Mouse (Mus musculus) kidney, adult 8-10 months (tissue): ENCODE measurements around the gene Tfcp2.

ENCODE experiments used
- DNase-seq, 2 experiments: peaks; one replicate each; pipeline ENCODE4 v3.0.0; 2022

Gene Tfcp2

DNA sequence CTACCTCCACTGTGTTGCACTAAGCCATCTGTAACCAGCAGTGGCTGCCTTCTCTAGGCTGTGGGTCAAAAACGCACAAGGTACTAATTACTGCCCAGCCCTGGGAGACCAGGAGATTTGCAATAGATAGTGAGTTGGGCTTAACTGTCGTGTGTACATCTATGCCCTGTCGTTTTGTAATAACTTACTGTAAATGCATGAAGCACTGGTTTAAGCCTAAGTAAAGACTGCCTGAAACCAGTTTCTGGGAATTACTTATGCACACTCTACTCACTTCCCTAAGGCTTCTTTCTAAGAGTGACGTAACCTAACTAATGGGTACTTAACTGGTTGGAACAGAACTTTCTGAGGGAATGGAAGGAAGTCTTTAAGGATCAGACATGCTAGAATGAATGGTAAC is 72.9 kb downstream of the Tfcp2 start:
- no peak for DNase-seq

DNA sequence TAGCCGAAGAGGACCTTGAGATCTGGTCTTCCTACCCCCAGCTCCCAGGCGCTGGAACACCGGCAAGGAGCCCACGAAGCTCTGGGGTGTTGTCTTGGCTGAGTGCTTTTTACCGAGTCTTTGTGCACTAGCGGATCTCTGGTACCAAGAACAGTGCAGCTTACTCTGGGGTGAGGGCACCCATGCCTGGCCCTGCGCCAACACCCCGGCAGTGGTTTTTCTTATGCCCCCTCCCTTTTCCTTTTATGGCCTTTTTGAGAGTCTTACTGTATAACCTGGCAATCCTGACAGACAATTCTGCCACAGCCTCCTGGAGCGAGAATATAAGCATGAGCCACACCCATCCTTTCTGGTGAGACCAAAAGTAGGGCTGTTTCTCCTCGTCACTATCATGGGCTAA is 73.5 kb downstream of the Tfcp2 start:
- no peak for DNase-seq

DNA sequence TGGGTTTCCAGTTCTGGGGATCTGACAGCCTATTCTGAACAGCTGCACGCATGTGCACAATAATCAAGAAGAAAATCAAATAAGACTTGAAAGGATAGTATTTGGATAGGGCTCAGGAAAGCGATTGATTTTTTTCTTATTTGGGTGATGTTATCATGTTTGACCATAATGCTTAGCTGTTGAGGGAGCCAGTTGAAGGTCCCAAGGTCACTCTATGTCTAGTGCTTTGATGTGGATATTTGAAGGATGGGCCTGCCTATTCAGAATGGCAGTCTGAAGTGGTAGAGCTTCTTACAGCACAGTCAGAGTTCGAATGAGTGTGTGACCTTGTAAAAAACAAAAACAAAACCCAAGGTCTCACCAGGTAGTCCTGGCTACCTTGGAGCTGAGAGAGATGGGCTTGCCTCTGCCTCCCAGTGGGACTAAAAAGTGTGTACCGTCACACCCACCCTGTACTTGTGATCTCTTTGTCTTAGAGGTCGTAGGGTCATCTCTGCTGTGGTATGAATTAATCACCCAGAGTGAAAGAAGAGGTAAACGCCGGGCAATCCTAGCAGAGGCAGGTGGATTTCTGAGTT is 77.8 kb downstream of the Tfcp2 start:
- DNase-seq, result no peak

DNA sequence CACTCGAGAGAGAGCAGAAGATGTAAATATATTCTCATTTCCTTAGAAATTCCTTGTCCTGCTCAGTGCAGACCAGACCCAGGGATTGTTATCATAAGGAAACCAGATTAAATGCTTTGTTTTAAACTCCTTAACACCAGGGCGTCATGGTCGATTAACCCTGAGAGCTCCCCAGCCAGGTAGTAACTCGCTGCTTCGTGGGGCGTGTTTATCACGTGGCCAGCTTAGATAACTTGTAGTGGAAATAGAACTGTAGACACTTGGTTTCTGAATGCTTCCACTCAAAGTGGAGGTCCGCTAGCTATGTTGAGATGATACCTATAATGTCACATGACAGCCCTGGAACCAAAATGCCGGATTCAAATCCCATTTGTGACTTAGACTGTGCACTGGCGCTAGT is 81.8 kb downstream of the Tfcp2 start:
- peak; percentile 49 to 52 for DNase-seq

DNA sequence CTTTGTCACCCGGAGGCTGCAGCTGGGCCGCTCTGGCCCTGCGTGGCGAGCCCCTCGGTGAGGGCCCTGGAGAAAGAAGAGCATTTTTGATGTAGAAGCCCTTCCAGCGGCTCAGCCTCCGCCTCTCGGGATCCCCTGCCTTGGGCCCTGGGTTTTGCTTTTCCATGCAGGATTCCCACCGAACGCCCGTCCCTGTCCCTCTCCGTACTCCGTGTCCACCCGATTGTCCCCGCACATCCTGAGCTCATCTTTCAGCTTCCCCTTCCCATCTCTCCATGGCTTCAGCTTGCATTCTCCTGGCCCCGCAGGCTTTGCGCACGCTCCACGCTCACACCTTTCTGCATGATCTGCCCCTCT is 82.6 kb downstream of the Tfcp2 start:
- DNase-seq, result no peak

DNA sequence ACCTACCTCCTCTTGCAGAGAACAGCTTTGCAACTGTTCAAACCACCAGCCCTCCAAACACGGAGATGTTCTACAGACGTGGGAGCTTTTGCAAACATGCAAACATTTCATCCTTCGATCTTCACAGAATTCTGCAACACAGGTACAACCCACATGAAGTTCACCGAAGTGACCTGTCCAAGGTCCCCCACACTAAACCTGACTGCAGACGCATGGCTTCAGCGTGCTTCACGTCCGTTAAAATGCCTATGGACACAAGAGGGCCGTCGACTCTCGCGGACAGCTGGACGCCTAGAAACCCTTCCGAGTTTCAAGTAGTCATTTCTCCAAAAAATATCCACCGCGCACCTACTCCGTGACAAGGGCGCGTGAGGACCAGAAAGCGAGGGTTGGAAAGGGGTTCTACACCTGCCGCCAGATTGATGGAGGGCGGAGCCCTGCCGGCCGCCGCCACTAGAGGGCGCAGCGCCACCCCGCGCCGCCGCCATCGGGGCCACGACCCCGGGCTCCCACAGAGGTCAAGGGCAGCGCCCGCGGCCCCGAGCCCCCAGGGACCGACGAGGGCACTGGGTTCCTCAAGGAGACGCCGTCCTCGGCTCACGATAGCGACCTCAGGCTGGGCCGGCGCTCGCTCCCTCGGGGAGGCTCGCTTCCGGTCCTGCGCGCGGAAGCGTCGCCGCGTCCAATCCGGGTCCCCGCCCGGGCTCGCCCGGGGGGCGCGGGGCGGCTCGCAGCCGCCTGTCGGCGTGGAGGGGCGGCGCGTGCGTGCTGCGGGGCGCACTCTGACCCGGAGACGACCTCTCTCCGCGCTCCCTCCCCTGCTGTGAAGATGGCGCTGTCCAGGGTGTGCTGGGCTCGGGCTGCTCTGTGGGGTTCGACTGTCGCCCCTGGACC is 83.3 kb downstream of the Tfcp2 start, which contains the start of gene Letmd1:
Letmd1 (plus strand) TSS at position 729 of the 894 bp plus-strand sequence.
- DNase-seq, result peak; percentile 87 to 89

DNA sequence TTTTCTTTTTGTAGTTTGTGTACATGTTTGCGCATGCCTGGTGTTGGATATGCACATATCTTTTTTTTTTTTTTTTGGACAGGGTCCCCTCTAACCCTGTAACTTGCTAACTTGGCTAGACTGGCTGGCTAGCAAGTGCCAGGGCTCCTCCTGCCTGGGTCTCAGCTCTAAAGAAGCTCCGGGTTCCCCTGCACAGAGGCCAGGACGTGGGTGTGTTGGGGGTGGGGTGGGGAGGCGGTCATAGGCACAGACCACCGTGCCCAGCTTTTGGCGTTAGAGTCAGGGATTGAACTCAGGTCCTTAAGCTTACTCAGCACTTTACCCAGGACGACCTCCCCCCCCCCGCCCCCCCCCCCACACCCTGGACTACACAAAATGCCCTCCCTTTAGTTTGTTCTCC is 84.1 kb downstream of the Tfcp2 start:
- DNase-seq, result no peak

DNA sequence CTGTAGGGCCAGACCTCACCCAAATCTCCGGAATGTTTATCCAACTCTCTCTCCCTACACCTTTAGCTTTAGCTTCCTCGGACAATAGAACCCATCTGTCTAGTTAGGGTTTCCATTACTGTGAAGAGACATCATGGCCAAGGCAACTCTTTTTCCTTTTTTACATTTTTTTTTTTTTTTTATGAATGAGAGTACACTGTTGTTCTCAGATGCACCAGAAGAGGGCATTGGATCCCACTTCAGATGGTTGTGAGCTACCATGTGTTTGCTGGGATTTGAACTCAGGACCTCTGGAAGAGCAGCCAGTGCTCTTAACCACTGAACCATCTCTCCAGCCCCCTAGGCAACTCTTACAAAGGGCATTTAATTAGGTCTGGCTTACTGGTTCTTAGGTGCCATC is 86.4 kb downstream of the Tfcp2 start:
- no peak for DNase-seq

DNA sequence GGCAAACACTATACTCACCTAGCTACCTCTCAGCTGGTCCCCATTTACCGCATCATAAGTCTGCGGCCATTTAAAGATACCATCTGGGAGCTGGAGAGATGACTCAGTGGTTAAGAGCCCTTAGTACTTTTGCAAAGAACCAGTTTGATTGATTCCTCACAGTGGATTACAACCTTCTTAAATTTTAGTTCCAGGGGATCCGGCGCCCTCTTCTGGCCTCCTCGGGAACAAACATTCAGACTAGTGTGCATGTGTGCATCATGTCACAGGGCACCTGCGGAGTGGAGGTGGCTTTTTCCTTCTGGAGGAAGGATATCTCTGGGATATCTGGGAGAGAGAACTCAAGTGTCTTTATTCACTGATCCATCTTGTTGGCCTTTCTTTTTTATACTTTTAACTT is 88.1 kb downstream of the Tfcp2 start:
- DNase-seq, result peak; percentile 74 to 90

DNA sequence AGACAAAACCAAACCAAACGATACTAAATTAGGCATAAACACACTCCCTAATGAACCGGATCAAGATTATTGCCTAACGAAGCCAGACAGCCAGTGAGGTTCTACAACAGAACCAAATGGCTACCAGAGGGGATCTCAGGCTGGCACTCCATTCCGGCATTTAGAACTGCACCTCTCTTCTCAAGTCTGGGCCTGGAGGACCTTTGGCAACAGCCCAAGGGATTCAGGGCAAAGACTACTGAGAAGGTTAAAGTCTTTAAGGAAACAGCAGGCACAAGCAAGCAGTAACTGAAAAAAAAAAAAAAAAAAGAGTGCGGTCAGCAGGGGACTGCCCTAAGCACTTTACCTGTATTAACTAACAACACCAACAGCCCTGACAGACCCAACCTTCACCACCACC is 89.7 kb downstream of the Tfcp2 start:
- peak; percentile 80 to 84 for DNase-seq

DNA sequence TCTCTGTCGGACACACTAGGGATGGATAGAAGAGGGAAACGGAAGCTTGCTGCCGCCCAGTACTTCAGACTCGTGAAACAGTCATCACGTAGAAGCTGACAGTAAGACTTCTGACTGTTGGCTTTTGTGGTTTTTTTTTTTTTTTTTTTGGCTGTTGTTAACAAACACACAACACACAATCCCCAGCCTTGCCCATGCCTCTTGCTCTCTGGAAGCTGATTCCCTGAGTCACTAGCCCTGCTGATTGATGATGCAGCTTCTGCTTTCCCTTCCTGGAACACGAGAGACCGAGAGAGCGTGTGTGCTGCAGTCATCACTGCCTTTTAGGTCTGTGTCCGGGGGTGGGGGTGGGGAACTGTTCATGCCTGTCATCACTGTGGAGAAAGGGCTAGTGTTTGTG is 90.2 kb downstream of the Tfcp2 start:
- no peak for DNase-seq

DNA sequence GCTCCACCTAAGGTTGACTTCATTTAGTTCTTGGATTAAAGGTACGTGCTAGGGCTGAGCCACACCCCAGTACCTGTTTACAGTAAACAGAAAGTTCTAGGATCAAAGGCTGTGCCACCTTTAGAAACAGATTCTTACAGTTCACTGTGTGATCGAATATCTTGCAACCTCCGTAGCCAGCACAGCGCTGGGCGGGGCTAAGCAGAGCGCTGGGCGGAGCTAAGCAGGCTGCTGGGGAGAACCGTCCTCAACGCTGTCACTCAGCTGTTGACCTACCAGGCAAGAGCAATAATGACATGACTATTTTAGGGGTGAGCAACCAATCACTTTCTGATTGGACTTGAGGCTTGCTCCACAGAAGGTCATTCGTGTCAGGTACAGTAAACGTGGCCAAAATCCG is 90.9 kb downstream of the Tfcp2 start:
- DNase-seq, result peak; percentile 47 to 64

DNA sequence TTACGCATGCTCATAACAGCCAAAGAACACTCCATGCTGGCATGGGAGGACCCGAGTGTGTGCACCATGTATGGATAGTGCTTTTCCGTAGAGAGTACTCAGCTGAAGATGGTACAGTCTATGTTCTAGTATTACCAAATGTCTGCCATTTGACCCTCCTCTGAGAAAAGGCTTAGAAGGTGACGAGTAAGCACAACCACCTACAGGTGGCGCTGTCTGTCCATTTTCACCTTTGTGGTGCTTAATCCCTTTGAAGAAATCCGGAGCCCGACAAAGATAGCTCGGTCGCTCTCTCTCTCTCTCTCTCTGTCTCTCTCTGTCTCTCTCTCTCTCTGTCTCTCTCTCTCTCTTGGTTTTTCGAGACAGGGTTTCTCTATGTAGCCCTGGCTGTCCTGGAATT is 93.8 kb downstream of the Tfcp2 start:
- peak; percentile 58 to 79 for DNase-seq

DNA sequence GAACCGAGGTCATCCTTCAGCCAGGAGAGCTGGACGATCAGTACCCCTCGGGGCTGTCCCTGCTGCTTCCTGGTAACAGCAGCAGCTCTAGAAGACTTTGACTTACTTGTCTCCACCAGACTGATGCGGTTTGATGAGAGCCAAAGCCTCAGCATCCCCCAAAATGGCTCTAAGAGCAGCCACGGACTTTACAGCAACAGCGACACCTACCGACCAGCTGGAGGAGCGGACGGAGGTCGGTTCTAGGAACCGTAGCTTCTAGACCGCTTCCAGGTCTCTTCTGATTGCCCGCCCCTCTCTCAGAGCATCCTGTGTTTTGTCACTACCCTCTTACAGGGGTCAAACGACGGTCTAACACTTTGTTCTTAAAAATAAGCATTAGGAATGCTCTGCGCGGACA is 94.5 kb downstream of the Tfcp2 start:
- DNase-seq, result peak; percentile 49 to 70

DNA sequence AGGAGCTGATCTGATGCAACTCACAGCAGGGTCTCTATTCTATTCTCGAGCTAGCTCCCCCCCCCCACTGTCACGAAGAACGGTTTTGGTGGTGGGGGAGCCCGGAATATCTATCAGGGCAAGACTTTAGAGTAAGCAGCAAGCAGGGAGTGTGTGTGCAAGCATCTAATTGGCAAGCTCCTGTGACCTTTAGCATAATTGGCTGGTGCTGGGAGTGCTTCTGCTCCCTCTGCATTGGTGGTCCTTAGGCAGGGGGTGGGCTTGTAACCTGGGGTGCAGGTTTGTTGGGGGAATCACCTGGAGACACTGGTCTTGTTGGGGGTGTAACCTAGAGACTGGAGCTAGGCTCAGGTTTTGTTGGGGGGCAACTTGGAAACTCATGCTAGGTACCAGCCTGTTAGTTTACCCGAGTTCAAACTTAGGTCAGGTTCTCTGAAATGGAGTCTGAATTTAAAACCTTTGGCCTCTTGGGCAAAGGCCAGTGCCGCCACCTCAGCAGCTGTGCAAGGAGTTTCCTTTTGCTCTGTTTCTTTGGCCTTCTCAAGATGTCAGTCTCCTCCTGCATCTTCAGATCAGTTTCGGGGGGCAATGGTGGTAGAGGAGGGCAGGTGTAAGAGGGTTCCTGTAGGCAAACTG is 95.3 kb downstream of the Tfcp2 start:
- DNase-seq, result peak; percentile 85 to 91

DNA sequence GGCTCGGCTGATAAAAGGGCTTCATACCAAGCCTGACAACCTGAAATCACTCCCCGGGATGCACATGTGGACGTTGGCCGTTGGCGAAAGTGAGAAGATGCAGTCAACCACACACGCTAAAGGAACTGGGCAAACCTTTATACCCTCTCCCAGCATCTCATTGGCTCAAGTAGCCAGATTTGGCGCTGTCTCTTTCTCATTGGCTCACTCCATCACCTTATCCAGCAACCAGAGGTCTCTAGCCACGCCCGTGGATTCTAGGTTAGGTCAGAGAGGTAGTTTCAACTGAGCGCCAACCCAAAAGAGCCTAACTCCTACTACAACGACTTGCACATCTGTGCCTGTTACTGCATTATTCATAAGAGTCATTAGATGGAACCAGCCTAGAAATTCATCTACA is 99.3 kb downstream of the Tfcp2 start:
- DNase-seq, result no peak

DNA sequence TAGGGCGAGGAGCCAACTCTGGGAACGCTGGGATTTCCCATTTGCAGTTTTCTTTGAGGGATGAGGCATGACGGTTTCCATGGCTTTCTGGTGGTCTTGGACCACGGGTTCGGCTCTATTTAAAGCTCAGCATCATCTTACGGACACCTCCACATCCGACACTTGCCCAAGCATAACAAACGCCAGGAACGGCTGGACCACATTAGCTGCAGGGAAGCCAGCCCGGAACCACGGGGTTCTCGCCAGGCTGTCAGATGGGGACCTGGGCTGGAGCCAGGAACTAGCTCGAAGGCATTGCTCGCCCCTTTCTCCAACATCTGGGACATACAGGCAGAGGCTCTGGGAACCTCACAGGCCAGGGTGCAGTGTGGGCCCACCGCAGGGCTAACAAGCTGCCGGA is 100.6 kb downstream of the Tfcp2 start:
- DNase-seq, result no peak

DNA sequence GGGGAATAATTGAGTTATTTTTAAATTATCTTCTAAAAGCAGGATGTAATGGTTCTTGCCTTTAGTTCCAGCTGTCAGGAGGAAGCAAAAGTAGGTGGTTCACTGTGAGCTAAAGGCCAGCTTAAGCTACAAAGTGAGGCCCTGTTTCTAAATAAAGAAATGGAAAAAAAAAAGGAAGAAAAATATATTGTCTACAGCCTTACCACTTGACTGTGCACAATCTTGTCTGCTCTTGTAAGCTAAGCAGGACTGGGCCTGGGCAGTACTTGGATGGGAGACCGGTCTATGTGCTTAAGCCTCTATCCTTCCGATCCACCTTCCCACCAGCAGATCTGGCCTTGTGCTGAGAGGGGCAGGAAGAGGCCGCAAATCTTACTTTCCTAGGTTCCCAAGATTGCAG is 102.3 kb downstream of the Tfcp2 start:
- no peak for DNase-seq

DNA sequence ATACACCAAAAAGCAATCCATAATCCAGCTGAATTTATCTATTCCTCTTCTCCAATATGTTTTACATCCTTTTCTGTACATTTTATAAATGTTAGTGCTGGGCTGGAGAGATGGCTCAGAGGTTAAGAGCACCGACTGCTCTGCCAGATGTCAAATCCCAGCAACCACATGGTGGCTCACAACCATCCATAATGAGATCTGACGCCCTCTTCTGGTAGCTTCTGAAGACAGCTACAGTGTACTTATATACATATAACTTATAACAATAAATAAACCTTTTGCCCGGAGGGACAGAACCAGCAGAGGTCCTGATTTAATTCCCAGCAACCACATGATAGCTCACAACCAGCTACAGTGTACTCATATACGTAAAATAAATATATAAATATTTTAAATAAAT is 103.2 kb downstream of the Tfcp2 start:
- DNase-seq, result no peak
